Mouse (Mus musculus) stomach, embryonic 16.5 days (tissue): ENCODE results near the gene Gm21988. TPM values are rescaled to one million over a fixed set of nuclear protein-coding genes. Genes with fewer than 3 reads are reported as not detected.
A peak's percentile ranks its signal among the peaks of the same experiment; 100 is the strongest.

Experiments used
- ATAC-seq: fragments of 200-750 bp; cut with Nextera tagmentation; 2 replicates; pipeline ENCODE4 v1.8.0; 2017; ENCODE audit warnings: moderate number of reproducible peaks, moderate TSS enrichment; ENCODE audit not compliant: insufficient read depth, low FRiP score
- H3K27ac ChIP-seq: fragments of 300-500 bp; sonication (generic); 2 replicates; pipeline ENCODE4 v1.5.1; 2014; ENCODE audit warnings: low read length
- H3K27me3 ChIP-seq: fragments of 300-500 bp; sonication (generic); 2 replicates; pipeline ENCODE4 v1.6.1; 2014; ENCODE audit warnings: low read length, control low read depth, mixed read lengths; ENCODE audit not compliant: control insufficient read depth, insufficient read depth
- H3K36me3 ChIP-seq: fragments of 300-500 bp; sonication (generic); 2 replicates; pipeline ENCODE4 v1.6.1; 2014; ENCODE audit warnings: low read length; ENCODE audit not compliant: control insufficient read depth, insufficient read depth
- H3K4me1 ChIP-seq: fragments of 300-500 bp; sonication (generic); 2 replicates; pipeline ENCODE4 v1.6.1; 2014; ENCODE audit warnings: low read length, control low read depth, mixed read lengths; ENCODE audit not compliant: control insufficient read depth, insufficient read depth
- H3K4me2 ChIP-seq: fragments of 300-500 bp; sonication (generic); 2 replicates; pipeline ENCODE4 v1.6.1; 2014; ENCODE audit warnings: low read depth, low read length, mixed read lengths
- H3K4me3 ChIP-seq: fragments of 300-500 bp; sonication (generic); replicated peaks from 2 replicates; pipeline ENCODE4 v1.5.1; 2014; ENCODE audit warnings: mild to moderate bottlenecking, low read length
- H3K9ac ChIP-seq: fragments of 300-500 bp; sonication (generic); 2 replicates; pipeline ENCODE4 v1.6.1; 2014; ENCODE audit warnings: low read length
- H3K9me3 ChIP-seq: fragments of 300-500 bp; sonication (generic); replicated peaks from 2 replicates; pipeline ENCODE4 v1.6.1; 2016; ENCODE audit warnings: low read length, control low read depth; ENCODE audit not compliant: control insufficient read depth
- WGBS: fragments of 180-500 bp; shearing (Covaris S2); extraction: QIAGEN DNeasy Blood & Tissue Kit; methylation state at CpG from one replicate; pipeline ENCODE4 v1.1.7; 2014; 5-methylcytosine and 5-hydroxymethylcytosine counted together
- polyA plus RNA-seq: library from polyadenylated mRNA; unstranded; fragments of >200 nt; fragmentation: Nextera tagmentation; extraction: Ambion mirVana; gene quantifications from 2 replicates; pipeline ENCODE4 v1.2.1, GENCODE M21; 2015

Gm21988 gene
- polyA plus RNA-seq, 1 experiment from 2014 or later, result 9.6 TPM

DNA sequence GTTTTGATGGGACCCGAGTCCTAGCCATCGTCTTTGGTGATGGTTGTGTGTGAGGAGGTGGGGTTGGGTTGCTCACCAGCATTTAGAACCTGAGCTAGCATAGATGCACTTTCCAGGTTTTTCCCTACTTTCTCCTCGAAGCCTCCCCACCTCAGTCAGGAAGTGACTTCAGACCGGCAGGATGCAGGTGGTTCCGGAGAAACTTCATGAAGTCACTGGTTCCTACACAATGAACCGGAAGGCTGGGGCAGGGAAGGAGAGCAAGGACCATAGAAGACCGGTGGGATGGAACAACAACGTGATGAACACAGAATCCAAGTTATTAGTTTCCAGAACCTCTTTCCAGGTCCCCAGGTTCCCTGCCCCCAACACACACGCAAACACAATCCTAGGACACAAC is 15.9 kb downstream of the Gm21988 start:
- no peak overlapping the region for H3K4me3 ChIP-seq
- no peaks in the 10 kb centered on the region for H3K36me3 ChIP-seq
- 74% methylated on average over 9 of the region's 9 CpGs for WGBS
- ATAC-seq, result no peak
- H3K4me2 ChIP-seq, result no peak overlapping the region
- peak overlapping the region; percentile 48; the same call in 1 of the 2 replicates for H3K27ac ChIP-seq
- H3K9me3 ChIP-seq, result no peaks in the 10 kb centered on the region
- no peak overlapping the region for H3K9ac ChIP-seq
- peaks cover 27% of the 10 kb centered on the region for H3K4me1 ChIP-seq
- peaks cover 13% of the 10 kb centered on the region; the same call in 1 of the 2 replicates for H3K27me3 ChIP-seq

GRCm38 (mm10) chr11:70221603-70222500 is 17.8 kb downstream of the Gm21988 start:
- no peak for ATAC-seq
- peak overlapping the region; percentile 90 for H3K27ac ChIP-seq
- H3K9me3 ChIP-seq, result no peaks in the 10 kb centered on the region
- H3K4me3 ChIP-seq, result peak overlapping the region; percentile 61
- H3K9ac ChIP-seq, result peak overlapping the region; percentile 85
- peaks cover 11% of the 10 kb centered on the region; the same call in 1 of the 2 replicates for H3K27me3 ChIP-seq
- 16% methylated on average over 14 of the region's 14 CpGs for WGBS
- peak overlapping the region; percentile 99 for H3K4me2 ChIP-seq
- H3K36me3 ChIP-seq, result no peaks in the 10 kb centered on the region
- H3K4me1 ChIP-seq, result peaks cover 17% of the 10 kb centered on the region

GRCm38 (mm10) chr11:70220731-70221602 is 18.7 kb downstream of the Gm21988 start, which contains the start of gene Slc16a13:
Slc16a13 (minus strand) TSS chr11:70221064.
- H3K36me3 ChIP-seq, result no peaks in the 10 kb centered on the region
- peak within 1 kb of the TSS; percentile 85 for H3K9ac ChIP-seq
- ATAC-seq, result peak; percentile 97
- peaks cover 7% of the 10 kb centered on the region; the same call in 1 of the 2 replicates for H3K27me3 ChIP-seq
- H3K4me3 ChIP-seq, result peak within 1 kb of the TSS; percentile 61
- peak within 1 kb of the TSS; percentile 90 for H3K27ac ChIP-seq
- peaks cover 13% of the 10 kb centered on the region for H3K4me1 ChIP-seq
- peak within 1 kb of the TSS; percentile 99 for H3K4me2 ChIP-seq
- under 1% methylated on average over 28 of the region's 28 CpGs for WGBS
- H3K9me3 ChIP-seq, result no peaks in the 10 kb centered on the region

GRCm38 (mm10) chr11:70220323-70220722 is 19.3 kb downstream of the Gm21988 start:
- Histone ChIP-seq H3K27ac (peak overlapping the region; percentile 89), H3K9me3 (no peaks in the 10 kb centered on the region), H3K9ac (peak overlapping the region; percentile 85), H3K4me2 (peak overlapping the region; percentile 99), H3K36me3 (no peaks in the 10 kb centered on the region), H3K4me1 (peaks cover 13% of the 10 kb centered on the region), H3K27me3 (peaks cover 13% of the 10 kb centered on the region), H3K4me3 (peak overlapping the region; percentile 61)
- no peak for ATAC-seq
- 2% methylated on average over 24 of the region's 24 CpGs for WGBS

DNA sequence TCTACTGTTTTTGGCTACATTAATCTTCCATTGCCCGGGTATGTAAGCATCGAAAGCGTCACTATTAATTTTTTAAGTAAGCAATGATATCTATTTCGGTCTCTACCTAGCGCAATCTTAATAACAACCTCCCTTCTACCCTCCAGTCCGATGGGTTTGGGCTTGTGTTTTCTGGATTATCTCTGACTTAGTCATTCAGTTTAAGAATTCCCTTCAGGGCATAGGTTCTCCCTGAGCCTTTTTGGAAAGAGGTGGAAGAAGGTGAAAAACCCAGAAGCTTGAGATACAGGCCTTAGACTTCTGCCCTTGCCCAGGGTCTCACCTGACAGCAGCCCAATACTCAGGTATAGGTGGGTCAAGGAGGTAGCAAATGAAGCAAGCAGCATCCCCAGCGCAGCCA is 19.8 kb downstream of the Gm21988 start:
- ATAC-seq, result no peak
- Histone ChIP-seq H3K27ac (peak overlapping the region; percentile 89; the same call in 1 of the 2 replicates), H3K4me2 (peak overlapping the region; percentile 99), H3K9me3 (no peaks in the 10 kb centered on the region), H3K9ac (peak overlapping the region; percentile 85), H3K27me3 (peaks cover 17% of the 10 kb centered on the region), H3K36me3 (no peaks in the 10 kb centered on the region), H3K4me3 (peak overlapping the region; percentile 61), H3K4me1 (peaks cover 13% of the 10 kb centered on the region)
- WGBS, result 53% methylated on average over 7 of the region's 7 CpGs

DNA sequence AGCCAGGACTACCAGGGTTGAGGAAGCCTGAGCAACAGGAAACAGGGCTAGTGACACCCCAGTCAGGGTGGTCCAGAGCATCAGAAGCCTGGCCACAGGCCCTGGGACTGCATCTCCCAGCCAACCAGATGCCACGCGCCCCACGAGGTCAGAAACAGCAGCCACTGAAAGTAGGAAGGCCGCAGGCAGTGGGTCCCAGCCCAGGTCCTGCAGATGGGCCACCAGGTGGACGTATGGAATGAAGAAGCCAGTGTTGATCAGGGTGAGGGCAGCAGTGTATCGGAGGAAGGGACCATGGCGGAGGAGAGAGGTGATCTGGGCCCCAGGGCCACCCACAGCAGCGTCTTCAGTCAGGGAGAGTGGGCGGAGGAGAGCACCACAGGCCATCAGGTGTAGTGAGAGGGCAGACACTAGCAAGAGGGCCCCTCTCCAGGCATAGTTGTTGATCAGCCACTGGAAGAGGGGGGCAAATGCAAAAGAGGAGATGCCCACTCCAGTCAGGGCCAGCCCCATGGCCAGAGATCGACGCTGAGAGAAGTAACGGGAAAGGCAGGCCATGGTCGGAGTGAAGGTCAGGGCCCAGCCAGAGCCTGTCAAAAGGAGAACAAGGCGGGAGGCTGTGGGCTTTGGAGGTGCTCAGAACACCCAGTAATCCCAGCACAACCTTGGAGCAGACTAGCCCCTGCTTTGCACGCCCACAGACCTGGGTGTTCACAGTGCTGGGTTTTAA is 20.7 kb downstream of the Gm21988 start:
- H3K9ac ChIP-seq, result no peak overlapping the region
- peaks cover 26% of the 10 kb centered on the region for H3K27me3 ChIP-seq
- H3K4me2 ChIP-seq, result no peak overlapping the region
- no peaks in the 10 kb centered on the region for H3K9me3 ChIP-seq
- H3K36me3 ChIP-seq, result no peaks in the 10 kb centered on the region
- 90% methylated on average over 15 of the region's 15 CpGs for WGBS
- ATAC-seq, result no peak
- peaks cover 13% of the 10 kb centered on the region for H3K4me1 ChIP-seq
- no peak overlapping the region for H3K27ac ChIP-seq
- H3K4me3 ChIP-seq, result no peak overlapping the region

DNA sequence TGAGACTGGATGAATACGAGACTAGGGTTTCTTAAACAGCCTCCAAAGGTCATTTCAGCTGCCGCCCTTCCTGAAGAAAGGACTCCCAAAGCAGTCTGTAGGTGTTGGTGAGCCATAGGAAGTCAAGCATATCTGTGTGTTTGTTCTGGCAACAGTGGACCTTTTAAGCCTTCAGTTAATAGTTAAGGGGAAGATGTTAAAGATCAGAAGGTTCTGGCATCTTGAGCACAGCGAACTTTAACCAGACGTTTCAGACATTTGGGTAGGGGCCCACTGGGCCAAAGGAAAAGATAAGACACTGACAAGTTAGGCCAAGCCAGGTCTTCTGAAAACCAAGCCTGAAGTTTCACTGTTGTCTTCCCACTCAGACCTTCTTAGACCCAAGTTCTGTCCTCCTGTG is 21.6 kb downstream of the Gm21988 start:
- no peak for ATAC-seq
- H3K27ac ChIP-seq, result no peak overlapping the region
- H3K4me1 ChIP-seq, result peaks cover 13% of the 10 kb centered on the region
- 79% methylated on average over 4 of the region's 4 CpGs for WGBS
- H3K36me3 ChIP-seq, result no peaks in the 10 kb centered on the region
- H3K9me3 ChIP-seq, result no peaks in the 10 kb centered on the region
- H3K9ac ChIP-seq, result no peak overlapping the region
- H3K4me2 ChIP-seq, result no peak overlapping the region
- H3K27me3 ChIP-seq, result peaks cover 33% of the 10 kb centered on the region
- no peak overlapping the region for H3K4me3 ChIP-seq

DNA sequence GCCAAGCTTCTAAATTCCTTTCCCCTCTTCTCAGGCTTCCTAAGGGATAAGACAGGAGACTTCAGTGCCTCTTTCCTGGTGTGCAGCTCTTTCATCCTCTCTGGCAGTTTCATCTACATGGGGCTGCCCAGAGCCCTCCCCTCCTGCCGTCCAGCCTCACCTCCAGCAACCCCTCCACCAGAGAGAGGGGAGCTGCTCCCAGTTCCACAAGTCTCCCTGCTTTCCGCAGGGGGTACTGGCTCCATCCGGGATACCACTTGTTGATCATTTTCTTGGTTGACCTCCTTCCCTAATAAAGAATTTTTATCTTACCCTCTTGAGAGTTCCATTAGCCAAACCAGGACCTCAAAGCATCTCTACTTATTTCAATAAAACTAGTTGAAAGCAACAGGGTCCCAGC is 23.5 kb downstream of the Gm21988 start:
- WGBS, result 70% methylated on average over 3 of the region's 3 CpGs
- H3K27ac ChIP-seq, result no peak overlapping the region
- H3K4me2 ChIP-seq, result no peak overlapping the region
- peaks cover 9% of the 10 kb centered on the region; the same call in 1 of the 2 replicates for H3K4me1 ChIP-seq
- ATAC-seq, result no peak
- H3K9me3 ChIP-seq, result no peaks in the 10 kb centered on the region
- no peak overlapping the region for H3K4me3 ChIP-seq
- peaks cover 37% of the 10 kb centered on the region for H3K27me3 ChIP-seq
- no peaks in the 10 kb centered on the region for H3K36me3 ChIP-seq
- H3K9ac ChIP-seq, result no peak overlapping the region
